Mouse (Mus musculus): ENCODE measurements around the gene Zfp503.

The Zfp503 gene

DNA sequence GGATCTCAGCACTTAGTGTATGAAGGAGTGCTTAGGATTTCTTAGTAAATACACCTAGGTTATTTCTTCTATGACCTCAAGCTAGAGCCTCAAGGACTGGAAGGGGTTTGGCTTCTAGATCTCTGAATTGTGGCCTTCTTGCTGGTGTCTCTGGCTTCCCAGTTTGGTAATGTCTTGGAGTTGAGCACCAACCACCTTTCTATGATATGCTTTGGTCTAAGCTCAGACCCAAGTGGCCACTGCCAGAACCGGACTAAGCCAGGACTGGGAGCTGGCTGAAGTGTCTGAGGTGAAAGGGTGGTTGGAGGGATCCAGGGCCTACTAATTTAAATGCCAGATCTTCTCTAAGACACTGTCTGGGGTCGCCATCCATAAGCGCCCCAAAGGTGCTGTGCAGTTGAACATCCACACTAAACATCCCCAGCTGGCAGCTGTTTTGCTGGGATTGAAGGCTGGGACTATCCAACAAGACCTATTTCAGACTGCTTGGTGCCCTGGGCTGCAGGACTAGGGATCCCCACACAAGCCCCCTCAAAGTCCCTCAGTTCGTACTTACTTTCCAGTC is 3.0 kb upstream of the Zfp503 start:
- DNase-seq: no peak

DNA sequence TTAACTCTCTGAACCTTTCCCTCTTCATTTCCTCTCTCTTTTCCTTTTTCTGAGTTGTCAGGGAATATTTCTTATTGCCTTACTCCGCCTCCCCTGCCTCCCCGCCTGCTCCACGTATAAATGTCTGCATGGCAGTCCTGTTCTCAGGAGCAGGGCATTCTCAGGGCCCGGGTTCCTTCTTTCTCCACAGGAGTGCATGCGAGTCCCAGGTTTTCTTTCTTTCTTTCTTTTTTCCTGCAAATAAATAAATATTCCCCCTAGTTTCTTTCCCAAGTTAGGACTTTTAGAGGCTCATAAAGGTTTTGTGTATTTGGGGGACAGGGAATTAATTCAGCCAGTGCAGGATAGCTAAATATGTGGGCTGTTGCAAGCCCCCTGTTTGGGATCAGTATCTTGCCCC is 2.5 kb upstream of the Zfp503 start:
- no peak for DNase-seq

DNA sequence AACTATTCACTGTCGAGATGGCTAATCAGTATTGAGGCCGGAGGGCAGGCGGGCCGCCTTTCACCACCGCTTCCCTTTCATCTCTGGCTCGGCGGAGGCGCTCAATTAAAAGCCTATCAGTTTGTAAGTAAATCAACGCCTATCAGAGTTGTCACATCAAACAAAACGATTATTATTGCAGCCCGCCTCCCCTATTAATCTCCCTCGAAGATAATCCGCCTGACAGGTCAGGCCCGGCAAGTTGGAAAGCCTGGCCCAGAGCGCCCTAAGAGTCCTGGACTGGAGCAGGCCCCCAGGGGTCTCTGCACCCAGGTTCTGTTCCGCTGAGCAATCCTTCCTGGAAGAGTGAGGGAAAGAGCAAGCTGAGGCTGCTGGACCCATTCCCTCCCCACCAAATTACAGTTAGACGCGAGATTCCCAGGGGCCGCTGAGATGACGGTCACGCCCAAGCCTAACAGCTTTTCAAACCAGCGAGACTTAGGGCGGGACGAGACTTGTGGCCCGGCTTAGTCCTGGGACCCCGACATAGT is 1.9 kb upstream of the Zfp503 start:
- peak; percentile 73 to 78 for DNase-seq

DNA sequence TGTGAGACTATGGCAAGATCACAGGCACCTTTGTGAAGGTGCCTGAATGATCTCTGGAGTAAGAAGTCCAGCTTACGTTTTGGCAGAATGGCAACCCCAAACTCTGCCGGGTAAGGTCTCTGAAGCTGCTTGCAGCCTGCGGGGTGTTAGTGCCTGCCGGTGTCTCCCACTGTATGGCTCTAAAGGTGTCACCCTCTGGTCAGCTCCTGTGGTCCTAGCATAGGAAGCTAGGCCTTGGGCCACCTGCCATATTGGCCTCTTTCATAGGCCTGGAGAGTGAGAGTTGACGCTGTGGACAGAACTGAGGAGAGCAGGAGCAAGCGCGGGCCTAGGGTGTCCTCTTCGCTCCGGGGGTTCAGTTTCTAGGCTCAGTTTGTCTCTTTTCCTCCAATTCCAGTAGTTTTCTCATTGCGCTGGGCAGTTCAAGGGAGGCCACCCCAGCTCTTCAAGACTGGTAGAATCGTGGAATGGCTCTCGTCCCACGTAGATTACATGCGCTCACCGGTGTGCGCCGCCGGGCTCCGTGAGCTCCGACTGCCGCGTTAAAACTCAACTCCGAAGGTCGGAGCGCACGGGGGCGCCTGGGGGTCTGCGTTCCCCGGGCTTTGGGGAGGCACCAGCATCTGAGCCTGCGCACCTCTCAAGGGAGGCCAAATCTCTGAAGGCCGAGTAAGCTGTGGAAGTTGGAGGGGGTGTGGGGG is 1.1 kb upstream of the Zfp503 start:
- peak; percentile 57 to 60 for DNase-seq

DNA sequence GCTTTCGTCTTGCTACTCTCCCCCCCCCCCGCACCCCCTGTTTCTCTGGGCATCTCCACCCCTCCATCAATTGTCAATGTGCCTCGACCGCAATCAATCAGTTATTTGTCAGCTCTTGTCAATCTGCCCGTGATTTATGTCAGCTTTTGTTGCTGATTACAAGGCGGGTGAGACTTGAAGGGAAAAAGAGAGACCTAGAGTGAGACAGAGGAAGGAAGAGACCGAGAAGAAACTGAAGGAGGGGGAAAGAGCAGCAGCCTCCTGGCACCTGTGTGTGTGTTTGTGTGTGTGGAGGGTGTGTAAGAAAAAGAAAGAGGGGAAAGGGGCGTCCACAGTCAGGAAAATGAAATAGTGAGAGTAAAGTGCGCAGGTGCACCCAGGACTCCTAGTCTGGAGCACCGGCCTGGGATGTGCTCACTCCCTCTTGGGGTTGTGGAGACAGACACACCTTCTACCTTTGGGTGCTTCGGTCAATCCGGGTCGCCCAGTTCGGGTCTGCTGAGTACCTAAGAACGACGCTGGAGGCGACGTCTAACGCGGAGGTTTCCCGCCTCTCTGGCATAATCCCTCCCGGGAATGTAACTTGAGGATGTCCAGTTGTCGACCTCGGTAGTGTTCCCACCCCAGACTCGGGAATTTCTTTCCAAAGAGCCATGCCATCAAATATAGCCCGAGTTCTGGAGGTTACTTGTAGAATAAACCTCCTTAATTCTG is 667 bp downstream of the Zfp503 start:
- peak; percentile 59 to 60 for DNase-seq

DNA sequence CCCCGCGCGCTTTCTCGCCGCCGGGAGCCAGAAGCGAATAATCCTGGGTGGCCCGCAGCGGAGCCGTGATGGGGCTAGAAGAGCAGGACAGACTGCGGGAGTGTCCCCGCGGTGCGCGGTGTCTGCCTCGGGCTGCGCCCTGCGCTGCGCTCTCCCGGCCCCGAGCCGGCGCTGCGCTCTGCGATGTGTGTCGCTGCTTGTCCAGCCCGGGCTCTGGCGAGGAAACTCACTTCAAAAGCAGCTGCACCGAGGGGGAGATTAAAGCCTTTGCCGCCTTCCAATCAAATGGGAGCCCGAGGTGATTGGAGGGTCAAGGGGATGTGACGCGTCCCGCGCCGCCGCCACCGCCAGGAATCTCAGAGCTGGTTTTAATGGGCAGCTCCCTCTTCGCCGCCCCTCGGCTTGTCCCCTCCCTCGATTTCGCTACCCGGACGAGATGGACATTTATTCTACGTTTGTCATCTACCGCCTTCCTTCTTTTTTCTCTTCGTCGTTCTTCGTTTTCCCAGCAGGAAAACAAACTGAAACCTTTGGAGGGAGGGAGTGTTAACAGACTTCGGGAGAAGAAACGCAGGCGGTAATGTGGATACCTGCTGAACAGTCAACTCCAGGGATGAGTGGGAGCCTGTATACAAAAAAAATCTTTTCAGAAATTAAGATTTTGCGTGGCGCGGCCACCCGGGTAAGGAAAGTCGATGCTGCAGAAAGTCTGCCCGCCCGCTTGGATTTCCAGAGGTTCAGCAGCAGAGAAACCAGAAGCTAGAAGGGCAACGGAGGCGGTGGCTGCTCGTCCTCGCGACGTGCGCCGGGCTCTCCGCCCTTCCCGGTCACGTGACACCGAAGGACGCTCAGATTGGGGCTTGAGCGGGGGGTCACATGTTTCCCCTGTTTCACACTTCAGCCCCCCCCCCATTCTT is 1.5 kb downstream of the Zfp503 start:
- peak; percentile 97 to 100 for DNase-seq

DNA sequence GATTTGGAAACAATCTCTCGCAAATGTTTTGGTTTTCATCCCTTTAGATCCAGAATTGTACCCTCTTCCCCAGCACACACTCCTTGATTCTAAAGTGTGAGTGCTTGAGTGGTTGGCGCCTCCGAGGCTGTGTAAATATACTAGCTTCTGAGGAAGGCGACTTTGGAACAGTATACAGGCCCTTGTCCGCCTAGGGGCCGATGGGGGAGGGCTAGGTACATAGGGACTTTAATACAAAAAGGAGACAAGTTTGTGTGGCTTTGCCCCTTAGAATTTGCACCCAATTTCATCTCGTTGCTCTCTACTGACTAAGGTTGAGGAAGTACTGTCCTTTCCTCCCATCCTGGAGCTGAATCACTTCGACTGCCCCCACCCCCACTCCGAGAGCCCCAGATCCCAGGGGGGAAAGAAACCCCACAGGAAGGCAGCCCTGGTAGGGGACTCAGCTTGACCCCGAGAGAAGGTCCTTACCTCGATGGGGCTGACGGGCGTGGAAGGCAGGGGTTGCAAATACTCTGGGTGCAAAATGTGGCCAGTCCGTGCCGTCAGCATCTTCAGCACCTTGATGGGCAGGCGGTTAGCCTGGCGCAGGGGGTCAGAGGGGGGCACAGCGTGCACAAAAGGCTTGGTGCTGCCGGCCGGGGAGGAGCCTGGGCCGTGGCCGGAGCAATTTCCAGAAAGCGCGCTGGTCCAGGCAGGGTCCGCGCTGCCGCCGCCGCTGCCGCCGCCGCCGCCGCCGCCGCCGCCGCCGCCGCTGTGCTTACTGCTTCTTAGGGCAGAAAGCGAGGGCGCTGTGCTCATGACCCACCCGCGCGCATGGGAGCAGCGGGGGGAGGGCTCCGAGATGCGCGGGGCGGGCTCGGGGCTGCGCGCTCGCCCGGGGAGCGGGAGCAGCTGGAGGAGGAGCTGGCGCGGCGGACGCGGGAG is 2.4 kb downstream of the Zfp503 start:
- DNase-seq: peak; percentile 66 to 87

DNA sequence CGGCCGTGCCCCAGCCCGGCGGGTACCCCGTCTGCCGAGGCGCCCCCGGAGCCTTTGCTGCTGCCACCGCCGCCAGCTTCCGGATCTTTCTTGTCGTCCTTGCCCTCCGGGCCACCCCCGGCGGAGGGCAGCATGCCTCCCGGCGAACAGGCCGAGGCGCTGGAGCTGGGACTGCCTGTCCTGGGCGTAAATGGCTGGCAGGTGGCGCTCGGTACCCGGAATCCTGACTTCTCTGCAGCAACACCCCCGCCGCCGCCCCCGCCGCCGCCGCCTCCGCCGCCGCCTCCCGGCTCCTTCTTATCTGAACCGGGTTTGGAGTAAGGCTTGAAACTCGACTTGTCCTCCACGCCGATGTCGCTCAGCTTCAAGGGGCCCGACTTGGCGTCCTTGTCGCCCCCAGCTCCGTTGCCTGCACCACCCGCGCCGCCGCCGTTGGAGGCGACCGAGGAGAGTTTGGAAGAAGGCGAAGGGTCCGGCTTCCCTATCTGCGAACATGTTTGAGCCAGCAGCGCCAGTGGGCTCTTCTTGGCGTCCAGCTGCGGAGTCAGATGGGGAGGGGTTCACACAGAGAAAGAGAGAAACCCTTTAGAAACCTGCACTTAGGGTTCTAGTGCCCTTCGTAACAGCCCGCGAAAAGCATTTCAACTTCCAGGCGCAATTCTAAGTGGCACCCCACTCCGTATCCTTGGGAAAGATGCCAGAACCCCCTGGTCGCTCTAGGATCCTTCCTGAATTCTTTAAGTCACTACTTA is 3.2 kb downstream of the Zfp503 start:
- DNase-seq: peak; percentile 92 to 94

DNA sequence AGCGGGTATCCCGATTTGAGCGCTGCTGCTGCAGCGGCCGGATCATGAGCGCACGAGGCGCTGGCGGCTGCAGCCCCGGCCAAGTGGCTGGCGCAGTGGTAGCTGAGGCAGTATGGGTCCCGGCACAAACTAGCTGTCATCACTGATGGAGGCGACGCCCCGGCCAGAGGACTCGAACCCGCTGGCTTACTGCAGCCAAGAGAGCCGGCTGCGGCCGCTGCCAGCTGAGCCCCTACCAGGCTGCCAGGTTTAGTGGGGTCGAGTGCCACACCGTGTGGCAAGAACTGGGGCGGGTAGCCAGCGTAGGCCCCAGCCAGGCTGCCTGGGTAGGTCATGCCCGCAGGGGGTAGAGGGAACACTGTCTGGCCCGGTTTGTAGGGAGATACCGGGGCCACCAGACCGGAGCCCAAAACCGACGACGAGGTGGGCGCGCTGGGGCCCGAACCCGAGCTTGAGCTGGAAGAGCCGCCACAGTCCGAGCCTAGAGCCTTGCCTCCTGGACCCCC is 3.9 kb downstream of the Zfp503 start:
- DNase-seq: peak in 1 of 2 experiments; percentile 68

DNA sequence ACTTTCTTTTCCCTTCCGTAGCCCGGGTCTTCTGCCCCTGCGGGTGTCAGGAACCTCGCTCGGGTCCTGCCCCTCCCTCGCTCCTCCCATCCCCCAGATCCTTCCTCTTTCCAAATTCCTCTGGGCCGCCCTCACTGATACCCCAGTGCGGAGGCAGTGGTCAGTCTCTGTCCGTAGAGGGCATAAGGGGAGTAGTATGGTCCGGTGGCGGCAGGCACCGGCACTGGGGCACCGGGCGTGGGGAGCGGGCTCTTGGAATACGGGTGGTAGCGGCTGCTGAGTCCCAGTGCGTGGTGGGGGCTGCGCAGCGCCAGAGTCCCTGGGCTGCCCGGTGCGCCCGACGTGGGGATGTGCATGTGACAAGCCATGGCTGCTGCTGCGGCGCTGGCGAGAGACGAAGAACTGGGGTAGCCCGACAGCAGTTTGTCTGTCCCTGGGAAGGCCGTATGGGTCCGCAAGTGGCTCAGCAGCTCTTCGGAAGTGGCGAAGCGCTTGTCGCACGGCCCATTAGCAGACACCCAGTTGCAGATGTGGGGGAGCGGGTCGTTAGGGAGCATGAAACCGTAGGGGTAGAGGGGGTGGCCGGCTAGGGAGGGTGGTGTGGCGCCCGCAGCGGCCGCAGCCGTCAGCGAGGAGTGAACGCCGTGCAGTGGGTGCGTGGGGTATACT is 4.5 kb downstream of the Zfp503 start:
- peak; percentile 73 to 75 for DNase-seq

DNA sequence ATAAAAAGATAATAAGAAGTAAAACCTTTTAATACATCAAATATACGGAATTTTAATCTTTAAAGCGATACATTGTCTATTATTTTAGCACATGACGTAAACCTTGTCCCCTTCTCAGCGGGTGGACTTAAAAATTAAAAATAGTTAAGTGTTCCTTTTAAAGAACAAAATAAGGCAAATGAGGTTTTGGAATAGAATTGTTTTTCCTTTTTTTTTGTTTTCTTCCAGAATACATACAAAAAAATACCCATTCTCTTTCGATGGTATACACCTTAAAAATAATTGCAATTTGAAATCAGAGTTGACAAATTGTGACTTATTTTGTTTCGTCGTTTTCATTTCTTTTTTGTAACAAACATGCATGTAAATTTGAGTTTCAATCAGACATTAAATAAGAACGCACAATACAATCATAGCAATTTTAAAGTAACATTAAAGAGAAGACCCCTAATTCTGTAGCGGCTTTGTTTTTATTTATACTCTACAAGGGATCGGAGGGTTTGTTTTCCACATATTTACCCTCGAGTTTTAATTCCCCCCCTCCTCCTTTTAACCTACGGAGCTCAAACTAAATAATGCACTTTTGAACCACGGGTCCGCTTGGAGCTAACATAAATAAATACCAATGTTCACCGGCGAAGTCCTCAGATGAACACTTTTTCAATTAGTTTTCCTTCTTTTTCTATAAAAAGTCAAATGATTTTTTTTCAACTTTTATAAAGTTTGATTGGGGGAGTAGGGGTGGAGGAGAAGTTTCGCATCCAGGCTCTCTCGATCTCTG is 5.3 kb downstream of the Zfp503 start:
- DNase-seq: no peak

DNA sequence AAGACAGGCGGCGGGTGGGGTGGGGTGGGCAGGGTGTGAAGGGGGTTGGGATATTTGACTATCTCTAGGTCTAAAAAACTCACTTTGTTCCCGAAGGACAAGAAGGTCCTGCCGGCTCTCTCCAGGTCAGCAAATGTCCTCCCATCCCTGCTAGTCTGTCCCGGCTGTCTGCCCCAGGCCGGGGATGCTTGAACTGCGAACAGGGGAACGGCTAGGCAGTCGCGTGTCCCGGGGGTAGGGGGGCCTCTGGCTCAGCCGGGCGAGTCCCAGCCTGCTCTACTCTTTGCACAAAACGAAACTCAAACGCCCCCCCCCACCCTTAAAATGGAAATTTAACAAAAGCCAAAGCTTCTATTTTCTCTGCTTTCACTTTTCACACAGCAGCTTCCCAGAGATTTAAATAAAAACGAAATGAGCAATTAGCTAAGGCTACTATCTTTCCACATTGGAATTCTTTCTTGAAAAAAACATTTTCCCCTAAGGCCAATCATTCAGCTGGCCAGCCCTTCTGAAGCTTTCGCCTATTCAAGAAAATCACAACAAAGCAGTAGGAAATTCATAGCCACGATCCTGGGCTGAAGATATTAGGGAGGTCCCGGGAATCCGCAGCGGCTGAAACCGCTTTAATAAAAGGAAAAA is 6.0 kb downstream of the Zfp503 start:
- peak; percentile 60 to 62 for DNase-seq

DNA sequence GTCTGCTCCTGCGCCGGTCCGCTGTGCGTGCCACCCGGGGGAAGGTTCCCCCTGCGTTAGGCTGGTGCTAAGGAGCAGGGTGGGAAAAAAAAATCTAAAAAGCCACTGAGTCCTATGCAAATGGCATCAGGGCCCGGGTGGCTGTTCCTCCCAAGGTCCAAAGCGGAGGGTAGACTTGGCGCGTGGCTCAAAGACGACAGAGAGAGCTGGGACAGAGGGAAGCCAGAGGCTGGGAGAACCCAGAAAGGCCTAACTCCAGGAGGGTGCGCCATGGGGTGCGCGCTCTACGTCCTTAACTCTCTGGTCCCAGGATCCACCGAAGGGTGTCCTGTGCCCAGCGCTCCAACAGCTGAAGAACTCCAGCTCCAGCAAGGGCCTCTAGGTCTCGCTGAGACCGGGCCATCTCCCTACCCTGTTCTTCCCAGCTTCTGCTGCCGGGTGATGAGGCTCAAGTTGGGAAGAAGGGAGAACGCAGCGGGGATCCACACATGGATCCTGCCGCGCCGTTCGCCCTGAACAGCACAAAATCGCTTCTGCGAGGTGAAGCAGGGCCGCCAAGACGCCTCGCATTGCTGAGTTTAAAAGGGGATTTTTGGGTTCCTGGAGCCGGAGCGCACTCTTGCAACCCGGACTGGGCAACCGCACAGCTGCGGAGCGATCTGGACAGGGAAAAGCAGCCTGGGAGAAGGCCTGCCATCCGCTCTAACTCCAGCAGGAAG is 6.7 kb downstream of the Zfp503 start:
- DNase-seq: peak; percentile 71 to 73

DNA sequence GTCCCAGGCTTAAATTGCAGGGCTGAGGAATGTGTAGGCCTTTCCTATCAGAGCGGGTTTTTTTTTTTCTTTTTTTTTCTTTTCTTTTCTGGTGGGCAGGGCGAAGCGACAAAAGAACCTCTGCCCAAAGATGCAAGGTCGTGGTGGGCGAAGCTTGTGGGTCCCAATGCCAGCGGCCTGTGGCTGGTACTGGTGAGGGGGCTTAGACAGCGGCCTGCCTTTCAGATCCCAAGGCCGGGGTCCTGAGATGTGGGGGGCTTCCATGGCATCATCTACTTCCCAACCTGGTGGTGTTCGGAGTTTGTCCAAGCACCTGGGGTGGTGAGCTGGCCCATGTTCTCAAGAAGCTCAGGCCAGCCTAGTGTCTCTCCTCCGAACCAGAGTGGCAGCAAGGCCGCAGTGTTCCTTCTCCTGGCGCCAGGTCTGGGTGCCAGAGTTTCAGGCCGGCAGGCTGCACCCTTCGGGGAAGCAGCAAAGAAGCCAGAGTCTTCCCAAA is 7.3 kb downstream of the Zfp503 start:
- DNase-seq: peak in 1 of 2 experiments; percentile 72

DNA sequence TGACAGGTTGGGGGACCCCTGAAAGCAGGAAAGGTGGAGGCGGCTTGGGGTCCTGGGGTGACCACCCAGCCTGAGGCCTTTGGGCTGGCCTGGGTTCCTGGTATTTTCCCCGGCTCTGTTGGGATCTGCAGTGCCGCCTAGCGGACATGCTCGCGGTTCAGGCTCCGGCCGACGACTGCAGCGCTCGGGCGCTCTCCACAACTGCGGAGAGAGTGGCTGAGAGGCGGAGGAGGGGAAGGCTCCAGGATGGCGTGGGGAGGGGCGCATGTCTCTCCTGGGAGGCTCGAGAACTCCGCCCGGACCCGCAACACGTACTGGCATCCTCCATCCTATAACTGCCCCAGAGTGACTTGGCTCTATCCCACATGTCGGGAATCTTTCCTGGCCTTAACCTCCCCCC is 7.9 kb downstream of the Zfp503 start:
- DNase-seq: peak; percentile 91 to 92

DNA sequence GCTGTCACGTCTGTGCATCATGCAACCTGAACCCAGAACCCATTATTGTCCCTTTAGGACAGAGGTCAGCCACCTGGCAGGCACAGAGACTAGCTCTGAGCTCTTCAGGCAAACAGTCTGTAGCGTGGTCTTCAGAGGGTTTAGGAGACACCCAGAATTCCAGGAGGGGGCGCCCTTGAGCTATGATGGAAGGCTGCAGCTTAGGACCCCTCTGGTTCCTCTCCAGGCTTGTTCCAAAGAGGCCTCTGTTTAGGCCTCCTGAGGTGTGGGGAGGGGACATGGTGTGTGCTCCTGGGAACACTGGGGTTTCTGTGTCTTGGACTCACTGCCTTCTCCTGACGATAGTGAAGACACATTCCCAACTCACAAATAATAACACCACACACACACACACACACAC is 20.4 kb downstream of the Zfp503 start:
- peak; percentile 80 to 85 for DNase-seq

DNA sequence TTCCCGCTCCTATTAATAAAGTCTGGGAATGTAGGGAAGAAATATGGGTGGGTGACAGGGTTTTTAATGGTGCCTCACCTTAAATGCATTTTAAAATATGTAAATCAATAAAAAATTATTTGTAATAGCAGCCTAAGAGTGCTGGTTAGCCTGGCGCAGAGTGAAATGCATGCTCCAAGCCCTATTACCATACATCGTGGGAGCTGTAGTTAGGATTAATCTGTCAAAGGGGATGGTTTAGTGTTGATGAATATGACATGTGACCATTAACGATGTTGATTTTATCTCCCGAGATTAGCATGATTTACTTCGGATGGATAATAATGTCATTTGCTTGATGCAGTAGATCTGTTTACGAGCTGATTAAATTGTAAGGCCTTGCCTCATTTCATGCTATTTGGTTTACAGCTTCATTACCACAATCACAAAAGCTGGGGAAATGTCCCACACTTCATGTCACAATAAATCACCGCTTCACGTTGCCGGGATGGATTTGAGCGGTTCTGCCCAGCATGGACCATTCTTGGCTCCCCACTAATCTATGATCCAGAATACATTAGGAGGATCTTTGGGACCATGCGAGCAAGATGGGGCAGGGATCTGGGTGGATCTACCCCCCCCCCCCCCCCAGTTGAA is 21.9 kb downstream of the Zfp503 start:
- DNase-seq: no peak
